Mouse (Mus musculus) liver, adult (tissue): ENCODE results near the gene Nek1.

ENCODE experiments used
- GATA4 ChIP-seq: IDR thresholded peaks from 2 replicates; pipeline ENCODE4 v1.6.1; 2014; ENCODE audit warnings: mild to moderate bottlenecking, low read length; ENCODE audit not compliant: insufficient replicate concordance

Nek1 gene

GRCm38 (mm10) chr8:61111940-61112339 lies 118.9 kb downstream of the Nek1 start:
- TF ChIP-seq GATA4: no peak

GRCm38 (mm10) chr8:61121631-61122030 lies 128.6 kb downstream of the Nek1 start:
- no peak for TF ChIP-seq GATA4

- no peak for TF ChIP-seq GATA4
Measured at GRCm38 (mm10) chr8:61127299-61127861, 134.4 kb downstream of the Nek1 start.

GRCm38 (mm10) chr8:61132561-61133134 lies 139.7 kb downstream of the Nek1 start:
- no peak for TF ChIP-seq GATA4

- TF ChIP-seq GATA4: no peak
Measured at GRCm38 (mm10) chr8:61141869-61142268, 148.9 kb downstream of the Nek1 start.

- TF ChIP-seq GATA4: no peak
Measured at GRCm38 (mm10) chr8:61142302-61142701, 149.3 kb downstream of the Nek1 start.

GRCm38 (mm10) chr8:61142845-61143244 lies 149.8 kb downstream of the Nek1 start:
- no peak for TF ChIP-seq GATA4

- TF ChIP-seq GATA4: no peak
Measured at GRCm38 (mm10) chr8:61148728-61149127, 155.7 kb downstream of the Nek1 start.

- TF ChIP-seq GATA4: no peak
Measured at GRCm38 (mm10) chr8:61150596-61150995, 157.6 kb downstream of the Nek1 start.

- TF ChIP-seq GATA4: no peak
Measured at GRCm38 (mm10) chr8:61156406-61156805, 163.4 kb downstream of the Nek1 start.

- no peak for TF ChIP-seq GATA4
Measured at GRCm38 (mm10) chr8:61158540-61158939, 165.5 kb downstream of the Nek1 start.

GRCm38 (mm10) chr8:61161461-61162185 lies 168.6 kb downstream of the Nek1 start:
- TF ChIP-seq GATA4: no peak

GRCm38 (mm10) chr8:61162186-61162566 lies 169.2 kb downstream of the Nek1 start:
- no peak for TF ChIP-seq GATA4

- no peak for TF ChIP-seq GATA4
Measured at GRCm38 (mm10) chr8:61171546-61171945, 178.6 kb downstream of the Nek1 start.

- no peak for TF ChIP-seq GATA4
Measured at GRCm38 (mm10) chr8:61173921-61174492, 181.0 kb downstream of the Nek1 start.

- no peak for TF ChIP-seq GATA4
Measured at GRCm38 (mm10) chr8:61175876-61176275, 182.9 kb downstream of the Nek1 start.
